Mouse (Mus musculus): ENCODE results near the gene Gramd1b.
A peak's percentile ranks its signal among the peaks of the same experiment; 100 is the strongest.

Gramd1b gene

DNA sequence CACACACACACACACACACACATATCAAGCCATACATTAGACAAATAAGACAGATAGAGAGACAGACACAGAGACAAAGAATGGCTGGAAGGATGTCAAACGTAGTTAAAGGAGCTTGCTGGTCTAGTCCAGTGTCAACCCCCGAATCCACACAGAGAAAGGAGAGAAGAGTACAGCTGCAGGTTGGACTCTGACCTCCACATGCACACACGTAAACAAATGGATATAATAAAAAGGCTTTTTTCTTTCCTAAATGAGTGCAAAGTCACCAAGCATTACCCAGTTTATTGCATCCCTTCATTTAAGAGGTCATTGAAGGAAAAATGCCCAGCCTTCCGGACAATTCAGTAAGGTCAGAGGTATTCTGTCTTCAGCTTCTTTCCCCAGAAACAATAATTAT lies 161.0 kb downstream of the Gramd1b start:
- no peak for DNase-seq (ENCODE audit: low read depth, low spot score)

DNA sequence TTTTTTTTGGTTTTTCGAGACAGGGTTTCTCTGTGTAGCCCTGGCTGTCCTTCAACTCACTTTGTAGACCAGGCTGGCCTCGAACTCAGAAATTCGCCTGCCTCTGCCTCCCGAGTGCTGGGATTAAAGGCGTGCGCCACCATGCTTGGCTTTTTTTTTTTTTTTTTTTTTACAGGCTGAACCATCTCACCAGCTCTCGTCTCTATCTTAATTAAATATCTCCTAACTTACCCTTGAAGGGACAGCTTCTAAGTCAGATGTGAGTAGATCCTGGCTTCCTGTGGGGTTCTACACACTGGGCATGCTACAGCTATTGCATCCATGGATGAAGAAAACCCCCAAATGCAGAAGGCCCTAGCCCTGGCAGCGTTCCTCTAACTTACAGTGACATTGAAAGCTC lies 164.4 kb downstream of the Gramd1b start:
- DNase-seq (ENCODE audit: low read depth, low spot score) = no peak

- no peak for DNase-seq (ENCODE audit: low read depth, low spot score)
These were observed 166.9 kb downstream of the Gramd1b start for GRCm38 (mm10) chr9:40364312-40364711.

DNA sequence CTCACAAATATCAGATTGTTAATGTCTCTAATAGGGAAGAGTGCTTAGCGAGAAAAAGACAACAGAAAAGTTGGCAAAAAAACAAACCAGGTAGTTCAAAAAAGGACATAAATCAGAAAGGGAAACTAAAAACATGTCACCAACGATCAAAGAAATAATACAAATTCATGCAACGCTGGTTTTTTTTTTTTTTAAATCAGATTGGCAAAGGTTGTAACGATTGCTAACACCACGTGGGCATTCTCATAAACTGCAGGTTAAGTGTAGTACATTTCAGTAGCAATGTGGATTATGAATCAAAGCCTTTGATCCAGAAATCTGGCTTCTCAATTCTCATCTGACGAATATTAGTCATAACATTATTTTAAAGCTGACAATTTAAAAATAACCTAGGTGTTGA lies 169.2 kb downstream of the Gramd1b start:
- DNase-seq (ENCODE audit: low read depth, low spot score) = no peak

GRCm38 (mm10) chr9:40358408-40358896 lies 172.7 kb downstream of the Gramd1b start:
- DNase-seq (ENCODE audit: low read depth, low spot score) = no peak

- DNase-seq (ENCODE audit: low read depth, low spot score) = no peak
These were observed 174.3 kb downstream of the Gramd1b start for GRCm38 (mm10) chr9:40356768-40357446.

DNA sequence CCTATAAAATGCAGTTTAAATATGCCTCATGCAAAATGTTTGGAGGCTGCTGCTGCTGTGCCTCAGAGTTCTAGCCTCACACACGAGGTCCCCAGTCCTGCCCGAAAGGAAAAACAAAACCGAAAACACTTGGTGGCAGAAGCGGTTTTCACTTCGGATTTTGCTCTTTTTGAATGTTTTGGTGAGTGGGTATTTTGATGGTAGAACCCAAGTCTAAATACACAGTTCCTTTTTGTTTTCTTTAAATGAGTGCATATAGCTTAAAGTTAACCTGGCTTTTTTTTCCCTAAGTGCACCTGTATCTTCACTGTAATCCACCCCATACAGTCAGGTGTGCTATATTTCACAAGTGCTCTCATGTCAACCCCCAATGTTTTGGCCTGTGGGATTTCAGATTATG lies 174.8 kb downstream of the Gramd1b start:
- DNase-seq (ENCODE audit: low read depth, low spot score) = no peak

GRCm38 (mm10) chr9:40355406-40355805 lies 175.8 kb downstream of the Gramd1b start:
- DNase-seq (ENCODE audit: low read depth, low spot score) = no peak

GRCm38 (mm10) chr9:40353596-40353995 lies 177.6 kb downstream of the Gramd1b start:
- DNase-seq (ENCODE audit: low read depth, low spot score) = no peak

DNA sequence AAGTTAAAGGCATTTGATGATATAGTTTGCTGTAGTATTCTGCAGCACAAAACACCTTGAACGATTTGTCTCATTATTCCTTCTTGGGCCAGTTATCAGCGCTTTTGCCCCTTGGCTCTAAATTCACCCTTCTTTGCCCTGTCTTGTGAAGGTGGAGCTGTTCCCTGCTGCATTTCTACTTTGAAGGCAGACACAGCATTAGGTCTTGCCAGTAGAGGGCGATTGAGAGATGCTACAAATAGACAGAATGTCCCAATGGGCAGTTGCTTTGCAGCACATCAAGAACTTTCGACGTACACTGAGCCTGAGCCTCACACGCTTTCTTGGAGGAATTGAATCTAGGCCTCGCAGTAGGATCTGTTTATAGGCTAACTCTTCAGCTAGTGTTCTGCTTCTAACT lies 180.5 kb downstream of the Gramd1b start:
- DNase-seq (ENCODE audit: low read depth, low spot score) = peak; percentile 85

GRCm38 (mm10) chr9:40350052-40350451 lies 181.1 kb downstream of the Gramd1b start:
- DNase-seq (ENCODE audit: low read depth, low spot score) = no peak

- peak; percentile 43 for DNase-seq (ENCODE audit: low read depth, low spot score)
These were observed 181.6 kb downstream of the Gramd1b start for GRCm38 (mm10) chr9:40349554-40349953.

- DNase-seq (ENCODE audit: low read depth, low spot score) = peak; percentile 84
These were observed 182.4 kb downstream of the Gramd1b start for GRCm38 (mm10) chr9:40348714-40349233.

- DNase-seq (ENCODE audit: low read depth, low spot score) = no peak
These were observed 184.8 kb downstream of the Gramd1b start for GRCm38 (mm10) chr9:40346232-40346984.

DNA sequence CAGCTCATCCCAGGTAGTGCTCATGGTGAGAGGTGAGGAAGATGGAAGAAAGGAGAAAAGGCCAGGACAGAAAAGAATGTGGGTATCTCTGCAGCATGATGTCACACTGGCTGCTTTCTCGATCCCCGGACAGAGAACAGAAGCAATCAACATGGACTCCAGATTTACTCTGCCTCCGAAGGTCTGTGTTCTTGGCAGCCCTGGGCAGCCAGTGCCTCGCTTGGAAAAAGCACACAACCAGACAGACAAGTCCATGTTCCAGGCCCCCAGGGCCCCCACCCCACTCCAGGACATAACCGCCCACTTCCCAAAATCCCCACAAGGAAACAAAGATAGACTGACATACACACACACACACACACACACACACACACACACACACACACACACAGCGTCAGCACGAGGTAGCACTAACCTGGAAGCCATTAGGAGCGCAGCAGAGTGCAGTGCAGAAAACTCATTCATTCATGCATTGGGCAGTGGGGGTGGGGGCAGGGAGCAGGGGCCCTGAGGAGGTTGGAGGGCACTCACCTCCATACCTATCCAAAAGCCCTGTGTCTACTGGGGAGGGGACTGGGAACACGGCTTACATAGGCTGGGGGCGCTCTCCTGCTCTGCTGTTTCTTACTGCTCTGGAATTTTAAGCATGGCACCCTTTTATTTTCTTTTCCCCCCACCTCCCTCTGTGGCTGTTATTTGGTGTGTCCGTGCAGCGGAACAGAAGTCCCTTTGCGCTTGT lies 185.5 kb downstream of the Gramd1b start:
- DNase-seq (ENCODE audit: low read depth, low spot score) = no peak

DNA sequence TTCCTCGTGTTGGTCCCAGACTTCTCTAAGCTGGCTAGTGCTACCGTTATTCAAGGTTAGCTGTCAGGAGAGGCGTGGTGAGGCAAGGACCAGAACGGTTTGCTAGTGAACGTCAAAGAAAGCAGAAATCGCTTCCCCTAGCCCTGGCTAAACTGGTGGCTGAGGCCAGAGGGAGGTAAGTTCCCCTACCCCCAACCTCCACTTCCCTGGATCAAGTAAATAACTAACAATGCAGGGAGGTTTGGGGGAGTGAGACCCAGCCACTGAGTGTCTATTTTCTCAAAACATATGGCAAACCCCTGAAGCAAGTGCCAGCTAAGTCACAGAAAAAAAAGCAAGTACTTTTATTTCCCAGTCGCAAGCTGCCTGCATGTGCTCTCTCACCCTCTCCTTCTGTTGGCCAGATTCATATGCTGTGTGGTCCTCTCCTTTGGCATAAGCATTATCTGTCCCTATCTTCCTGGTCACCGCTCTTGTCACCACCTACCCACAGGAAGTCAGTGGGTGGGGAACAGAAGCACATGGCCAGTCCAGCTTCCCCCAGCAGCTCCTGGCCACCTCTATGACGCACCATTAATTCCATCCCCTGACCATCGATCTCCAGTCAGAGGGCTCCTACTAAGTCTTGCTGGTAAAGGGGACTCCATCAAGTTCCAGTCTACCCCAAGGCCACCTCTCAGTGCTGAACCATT lies 186.2 kb downstream of the Gramd1b start:
- DNase-seq (ENCODE audit: low read depth, low spot score) = no peak

DNA sequence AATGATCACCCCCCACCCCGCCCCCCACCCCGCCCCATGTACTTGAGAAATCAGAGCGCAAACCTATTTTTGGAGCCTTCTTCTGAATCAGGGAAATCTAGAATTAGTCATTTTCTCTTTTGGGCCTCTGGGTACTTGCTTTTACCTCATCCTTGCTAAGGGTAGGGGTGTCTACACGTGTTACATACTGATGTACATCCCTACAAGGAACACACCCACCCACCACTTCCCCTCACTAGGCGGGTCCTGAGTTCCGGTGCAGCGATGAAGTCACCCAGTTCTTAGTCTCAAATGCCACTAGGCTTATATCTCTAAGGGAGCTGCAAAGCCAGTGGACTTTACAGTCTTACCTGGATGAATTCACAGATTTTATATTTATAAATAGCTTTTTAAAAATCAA lies 187.4 kb downstream of the Gramd1b start:
- no peak for DNase-seq (ENCODE audit: low read depth, low spot score)

- DNase-seq (ENCODE audit: low read depth, low spot score) = no peak
These were observed 188.0 kb downstream of the Gramd1b start for GRCm38 (mm10) chr9:40343053-40343652.

DNA sequence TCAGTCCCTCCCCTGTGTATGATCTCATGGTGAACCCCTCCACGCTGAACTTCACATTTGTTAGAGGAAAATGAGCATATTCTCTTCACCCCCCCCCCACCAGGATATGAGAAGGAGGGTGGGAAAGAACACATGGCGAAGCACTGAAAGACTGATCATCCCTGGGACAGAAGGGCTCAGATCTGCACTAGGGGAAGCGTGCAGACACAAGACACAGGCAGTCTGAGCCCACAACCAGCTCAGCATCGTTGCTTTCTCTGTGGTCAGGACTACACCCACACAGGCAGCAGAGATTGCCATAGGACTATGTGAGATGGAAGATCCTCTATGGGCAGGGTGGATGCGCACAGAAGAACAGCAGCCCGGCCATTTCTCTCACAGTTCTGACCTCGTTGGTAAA lies 189.1 kb downstream of the Gramd1b start:
- no peak for DNase-seq (ENCODE audit: low read depth, low spot score)

DNA sequence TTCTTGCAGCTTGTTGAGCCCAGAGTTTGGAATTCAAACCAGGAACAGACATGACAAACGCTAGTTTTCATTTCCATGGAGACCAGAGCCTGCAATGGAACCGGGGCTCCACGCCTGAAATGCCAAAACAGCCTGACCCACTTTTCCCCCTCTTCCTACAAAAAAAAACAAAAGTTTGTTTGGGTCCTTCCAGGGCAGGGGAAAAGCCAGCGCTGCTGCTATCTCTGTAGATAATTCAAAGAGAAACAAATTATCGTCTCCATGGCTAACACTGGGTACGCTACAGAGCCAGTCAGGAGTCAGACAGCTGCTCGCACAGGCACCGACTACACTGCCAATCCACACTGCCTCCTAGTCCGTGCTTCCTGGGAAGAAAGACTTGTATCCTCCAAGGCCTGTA lies 191.6 kb downstream of the Gramd1b start:
- DNase-seq (ENCODE audit: low read depth, low spot score) = no peak

Data from R1 (cell line).